Mouse (Mus musculus): ENCODE results near the gene Aplf. TPM values are rescaled to one million over a fixed set of nuclear protein-coding genes. Genes with fewer than 3 reads are reported as not detected.

Gene Aplf
- polyA plus RNA-seq, 1 experiment, result 5.8 TPM

GRCm38 (mm10) chr6:87680418-87680817 is 8.4 kb upstream of the Aplf start:
- Histone ChIP-seq H3ac (ENCODE audit: control insufficient read depth, insufficient read length, low read depth) (no peak overlapping the region), H3K79me3 (ENCODE audit: low read depth) (no peaks in the 10 kb centered on the region), H3K36me3 (ENCODE audit: control insufficient read depth, insufficient read depth) (no peaks in the 10 kb centered on the region), H3K4me3 (ENCODE audit: insufficient read depth, poor library complexity, severe bottlenecking) (no peak overlapping the region), H3K79me2 (ENCODE audit: control insufficient read depth, insufficient read depth) (no peaks in the 10 kb centered on the region), H3K27me3 (ENCODE audit: control insufficient read depth, insufficient read depth, insufficient read length) (peaks cover 7% of the 10 kb centered on the region)
- TF ChIP-seq USF1 (IDR thresholded peaks at IDR 0.05; ENCODE audit: low read depth), result no peak
- no peak for TF ChIP-seq MYOG (IDR thresholded peaks at IDR 0.05; ENCODE audit: control insufficient read depth, extremely low read depth, insufficient read length)
- no peak for TF ChIP-seq FOSL1 (IDR thresholded peaks at IDR 0.05; ENCODE audit: insufficient read depth, low read length, poor library complexity, severe bottlenecking)

- H3K79me3 ChIP-seq (ENCODE audit: low read depth), result no peaks in the 10 kb centered on the region
- H3K27me3 ChIP-seq (ENCODE audit: control insufficient read depth, insufficient read depth, insufficient read length), result no peaks in the 10 kb centered on the region
- no peaks in the 10 kb centered on the region for H3K36me3 ChIP-seq (ENCODE audit: control insufficient read depth, insufficient read depth)
- H3ac ChIP-seq (ENCODE audit: control insufficient read depth, insufficient read length, low read depth), result no peak overlapping the region
- peaks cover 13% of the 10 kb centered on the region for H3K79me2 ChIP-seq (ENCODE audit: control insufficient read depth, insufficient read depth)
- TF ChIP-seq USF1 (IDR thresholded peaks at IDR 0.05; ENCODE audit: low read depth) (no peak), MAX (IDR thresholded peaks at IDR 0.05) (no peak), FOSL1 (IDR thresholded peaks at IDR 0.05; ENCODE audit: insufficient read depth, low read length, poor library complexity, severe bottlenecking) (no peak), CTCF (IDR thresholded peaks at IDR 0.05; ENCODE audit: control insufficient read depth, insufficient read depth, insufficient read length) (no peak), MYOG (IDR thresholded peaks at IDR 0.05; ENCODE audit: control insufficient read depth, extremely low read depth, insufficient read length) (no peak), CEBPB (IDR thresholded peaks at IDR 0.05; ENCODE audit: low read depth) (no peak), MYOD1 (IDR thresholded peaks at IDR 0.05; ENCODE audit: control insufficient read depth, insufficient read length, low read depth) (no peak)
- no peak overlapping the region for H3K4me3 ChIP-seq (ENCODE audit: insufficient read depth, poor library complexity, severe bottlenecking)
Measured at GRCm38 (mm10) chr6:87672661-87673060, 668 bp upstream of the Aplf start.

- TF ChIP-seq CTCF (IDR thresholded peaks at IDR 0.05; ENCODE audit: control insufficient read depth, insufficient read depth, insufficient read length) (no peak), CEBPB (IDR thresholded peaks at IDR 0.05; ENCODE audit: low read depth) (no peak), MAX (IDR thresholded peaks at IDR 0.05) (no peak), USF1 (IDR thresholded peaks at IDR 0.05; ENCODE audit: low read depth) (no peak), FOSL1 (IDR thresholded peaks at IDR 0.05; ENCODE audit: insufficient read depth, low read length, poor library complexity, severe bottlenecking) (no peak), MYOD1 (IDR thresholded peaks at IDR 0.05; ENCODE audit: control insufficient read depth, insufficient read length, low read depth) (no peak), MYOG (IDR thresholded peaks at IDR 0.05; ENCODE audit: control insufficient read depth, extremely low read depth, insufficient read length) (no peak)
- H3K79me2 ChIP-seq (ENCODE audit: control insufficient read depth, insufficient read depth), result peaks cover 13% of the 10 kb centered on the region
- H3K36me3 ChIP-seq (ENCODE audit: control insufficient read depth, insufficient read depth), result no peaks in the 10 kb centered on the region
Measured at GRCm38 (mm10) chr6:87671353-87671752, 640 bp downstream of the Aplf start.

GRCm38 (mm10) chr6:87669894-87670588 is 2.0 kb downstream of the Aplf start:
- Histone ChIP-seq H3K79me2 (ENCODE audit: control insufficient read depth, insufficient read depth) (peaks cover 13% of the 10 kb centered on the region), H3K27me3 (ENCODE audit: control insufficient read depth, insufficient read depth, insufficient read length) (no peaks in the 10 kb centered on the region), H3K36me3 (ENCODE audit: control insufficient read depth, insufficient read depth) (no peaks in the 10 kb centered on the region), H3K79me3 (ENCODE audit: low read depth) (no peaks in the 10 kb centered on the region), H3ac (ENCODE audit: control insufficient read depth, insufficient read length, low read depth) (no peak overlapping the region), H3K4me3 (ENCODE audit: insufficient read depth, poor library complexity, severe bottlenecking) (no peak overlapping the region)
- TF ChIP-seq MYOG (IDR thresholded peaks at IDR 0.05; ENCODE audit: control insufficient read depth, extremely low read depth, insufficient read length), result no peak
- TF ChIP-seq FOSL1 (IDR thresholded peaks at IDR 0.05; ENCODE audit: insufficient read depth, low read length, poor library complexity, severe bottlenecking), result no peak
- TF ChIP-seq CTCF (IDR thresholded peaks at IDR 0.05; ENCODE audit: control insufficient read depth, insufficient read depth, insufficient read length), result no peak
- no peak for TF ChIP-seq MYOD1 (IDR thresholded peaks at IDR 0.05; ENCODE audit: control insufficient read depth, insufficient read length, low read depth)
- TF ChIP-seq MAX (IDR thresholded peaks at IDR 0.05), result no peak
- TF ChIP-seq CEBPB (IDR thresholded peaks at IDR 0.05; ENCODE audit: low read depth), result no peak
- no peak for TF ChIP-seq USF1 (IDR thresholded peaks at IDR 0.05; ENCODE audit: low read depth)

More at GRCm38 (mm10) chr6:87671353-87671752, 640 bp downstream of the Aplf start:
- Histone ChIP-seq H3ac (ENCODE audit: control insufficient read depth, insufficient read length, low read depth) (peak overlapping the region; percentile 98), H3K79me3 (ENCODE audit: low read depth) (no peaks in the 10 kb centered on the region), H3K4me3 (ENCODE audit: insufficient read depth, poor library complexity, severe bottlenecking) (peak overlapping the region; percentile 78), H3K27me3 (ENCODE audit: control insufficient read depth, insufficient read depth, insufficient read length) (no peaks in the 10 kb centered on the region)

- Histone ChIP-seq H3K79me3 (ENCODE audit: low read depth) (no peaks in the 10 kb centered on the region), H3K27me3 (ENCODE audit: control insufficient read depth, insufficient read depth, insufficient read length) (no peaks in the 10 kb centered on the region), H3K79me2 (ENCODE audit: control insufficient read depth, insufficient read depth) (peaks cover 13% of the 10 kb centered on the region), H3ac (ENCODE audit: control insufficient read depth, insufficient read length, low read depth) (no peak overlapping the region), H3K4me3 (ENCODE audit: insufficient read depth, poor library complexity, severe bottlenecking) (no peak overlapping the region), H3K36me3 (ENCODE audit: control insufficient read depth, insufficient read depth) (no peaks in the 10 kb centered on the region)
- TF ChIP-seq MAX (IDR thresholded peaks at IDR 0.05) (no peak), MYOD1 (IDR thresholded peaks at IDR 0.05; ENCODE audit: control insufficient read depth, insufficient read length, low read depth) (no peak), USF1 (IDR thresholded peaks at IDR 0.05; ENCODE audit: low read depth) (no peak), CEBPB (IDR thresholded peaks at IDR 0.05; ENCODE audit: low read depth) (no peak), FOSL1 (IDR thresholded peaks at IDR 0.05; ENCODE audit: insufficient read depth, low read length, poor library complexity, severe bottlenecking) (no peak), CTCF (IDR thresholded peaks at IDR 0.05; ENCODE audit: control insufficient read depth, insufficient read depth, insufficient read length) (no peak), MYOG (IDR thresholded peaks at IDR 0.05; ENCODE audit: control insufficient read depth, extremely low read depth, insufficient read length) (no peak)
Measured at GRCm38 (mm10) chr6:87668733-87669132, 3.3 kb downstream of the Aplf start.
